Mouse (Mus musculus): ENCODE results near the gene Arhgap24.
A peak's percentile ranks its signal among the peaks of the same experiment; 100 is the strongest.

Gene Arhgap24

GRCm38 (mm10) chr5:102481215-102482211 is at the start of gene Arhgap24:
Gene Arhgap24, plus strand, starts transcription at chr5:102481391.
- peak; percentile 89 for DNase-seq

- no peak for DNase-seq
Measured at GRCm38 (mm10) chr5:102434182-102434581, 47.0 kb upstream of the Arhgap24 start.

- no peak for DNase-seq
Measured at GRCm38 (mm10) chr5:102436581-102436980, 44.6 kb upstream of the Arhgap24 start.

GRCm38 (mm10) chr5:102439119-102439877 is 41.9 kb upstream of the Arhgap24 start:
- no peak for DNase-seq

- no peak for DNase-seq
Measured at GRCm38 (mm10) chr5:102447436-102447835, 33.8 kb upstream of the Arhgap24 start.

GRCm38 (mm10) chr5:102450897-102451296 is 30.3 kb upstream of the Arhgap24 start:
- DNase-seq = no peak

- DNase-seq = no peak
Measured at GRCm38 (mm10) chr5:102452079-102452797, 29.0 kb upstream of the Arhgap24 start.

- no peak for DNase-seq
Measured at GRCm38 (mm10) chr5:102453324-102453723, 27.9 kb upstream of the Arhgap24 start.

- no peak for DNase-seq
Measured at GRCm38 (mm10) chr5:102455247-102455646, 25.9 kb upstream of the Arhgap24 start.

- DNase-seq = peak; percentile 47
Measured at GRCm38 (mm10) chr5:102460452-102461197, 20.6 kb upstream of the Arhgap24 start.

GRCm38 (mm10) chr5:102462948-102463347 is 18.2 kb upstream of the Arhgap24 start:
- no peak for DNase-seq

GRCm38 (mm10) chr5:102465372-102465771 is 15.8 kb upstream of the Arhgap24 start:
- no peak for DNase-seq

GRCm38 (mm10) chr5:102468292-102468691 is 12.9 kb upstream of the Arhgap24 start:
- no peak for DNase-seq

- no peak for DNase-seq
Measured at GRCm38 (mm10) chr5:102470284-102470683, 10.9 kb upstream of the Arhgap24 start.

GRCm38 (mm10) chr5:102478076-102478475 is 3.1 kb upstream of the Arhgap24 start:
- DNase-seq = no peak

- DNase-seq = no peak
Measured at GRCm38 (mm10) chr5:102483285-102483975, 2.2 kb downstream of the Arhgap24 start.

- DNase-seq = no peak
Measured at GRCm38 (mm10) chr5:102491554-102491953, 10.4 kb downstream of the Arhgap24 start.

GRCm38 (mm10) chr5:102492152-102492551 is 11.0 kb downstream of the Arhgap24 start:
- DNase-seq = no peak

GRCm38 (mm10) chr5:102494827-102495226 is 13.6 kb downstream of the Arhgap24 start:
- no peak for DNase-seq

- DNase-seq = no peak
Measured at GRCm38 (mm10) chr5:102497205-102497604, 16.0 kb downstream of the Arhgap24 start.

- DNase-seq = no peak
Measured at GRCm38 (mm10) chr5:102498747-102499146, 17.6 kb downstream of the Arhgap24 start.

GRCm38 (mm10) chr5:102502333-102502732 is 21.1 kb downstream of the Arhgap24 start:
- no peak for DNase-seq
